Mouse (Mus musculus) myocyte (in vitro differentiated cells): Measurements from ENCODE around the gene Ddx52.

Experiments
- CEBPB ChIP-seq: IDR thresholded peaks from 2 replicates; pipeline ENCODE4 v1.6.1; 2011; ENCODE audit warnings: mild to moderate bottlenecking, moderate library complexity; ENCODE audit not compliant: poor library complexity, insufficient read depth, severe bottlenecking
- E2F4 ChIP-seq: IDR thresholded peaks from one replicate; pipeline ENCODE4 v1.6.1; 2011; ENCODE audit warnings: mild to moderate bottlenecking, control low read depth, moderate library complexity; ENCODE audit not compliant: insufficient read depth
- MAX ChIP-seq: IDR thresholded peaks from one replicate; pipeline ENCODE4 v1.6.1; 2011; ENCODE audit warnings: low read depth, mild to moderate bottlenecking, control low read depth
- MYOD1 ChIP-seq, 3 experiments: IDR thresholded peaks; one replicate each; pipeline ENCODE4 v1.6.1; 2011; ENCODE audit warnings: control low read depth in 2 of 3, low read depth in 2 of 3, mild to moderate bottlenecking in 2 of 3, moderate library complexity in 1 of 3; ENCODE audit not compliant: insufficient read length in 2 of 3, control insufficient read depth in 1 of 3
- POLR2A ChIP-seq: IDR thresholded peaks from one replicate; pipeline ENCODE4 v1.6.1; 2011; ENCODE audit warnings: low read depth, mild to moderate bottlenecking, control low read depth, moderate library complexity; ENCODE audit not compliant: insufficient read length
- REST ChIP-seq: IDR thresholded peaks from one replicate; pipeline ENCODE4 v1.6.1; 2011; ENCODE audit warnings: mild to moderate bottlenecking, control low read depth, moderate library complexity; ENCODE audit not compliant: insufficient read depth, insufficient read length
- TCF12 ChIP-seq: IDR thresholded peaks from one replicate; pipeline ENCODE4 v1.6.1; 2011; ENCODE audit warnings: mild to moderate bottlenecking, control low read depth; ENCODE audit not compliant: poor library complexity, insufficient read depth, severe bottlenecking
- USF1 ChIP-seq: IDR thresholded peaks from one replicate; pipeline ENCODE4 v1.6.1; 2011; ENCODE audit warnings: low read depth, mild to moderate bottlenecking, control low read depth, moderate library complexity

GRCm38 (mm10) chr11:84011050-84011449, 69.2 kb downstream of the Ddx52 start:
- no peak for TF ChIP-seq POLR2A
- no peak for TF ChIP-seq USF1
- no peak for TF ChIP-seq TCF12
- no peak for TF ChIP-seq MYOD1 (IDR thresholded peaks at IDR 0.05; ENCODE audit: control insufficient read depth in 1 of 3, insufficient read length in 2 of 3, low read depth in 2 of 3)
- no peak for TF ChIP-seq E2F4
- no peak for TF ChIP-seq REST
- no peak for TF ChIP-seq CEBPB
- no peak for TF ChIP-seq MAX
